Mouse (Mus musculus): ENCODE data around the gene Nudt9.
"Not testable (repeated sequence)": the region's sequence is repeated elsewhere in the genome, so short reads cannot be mapped to it uniquely, and the experiment has no call there.

Gene Nudt9

DNA sequence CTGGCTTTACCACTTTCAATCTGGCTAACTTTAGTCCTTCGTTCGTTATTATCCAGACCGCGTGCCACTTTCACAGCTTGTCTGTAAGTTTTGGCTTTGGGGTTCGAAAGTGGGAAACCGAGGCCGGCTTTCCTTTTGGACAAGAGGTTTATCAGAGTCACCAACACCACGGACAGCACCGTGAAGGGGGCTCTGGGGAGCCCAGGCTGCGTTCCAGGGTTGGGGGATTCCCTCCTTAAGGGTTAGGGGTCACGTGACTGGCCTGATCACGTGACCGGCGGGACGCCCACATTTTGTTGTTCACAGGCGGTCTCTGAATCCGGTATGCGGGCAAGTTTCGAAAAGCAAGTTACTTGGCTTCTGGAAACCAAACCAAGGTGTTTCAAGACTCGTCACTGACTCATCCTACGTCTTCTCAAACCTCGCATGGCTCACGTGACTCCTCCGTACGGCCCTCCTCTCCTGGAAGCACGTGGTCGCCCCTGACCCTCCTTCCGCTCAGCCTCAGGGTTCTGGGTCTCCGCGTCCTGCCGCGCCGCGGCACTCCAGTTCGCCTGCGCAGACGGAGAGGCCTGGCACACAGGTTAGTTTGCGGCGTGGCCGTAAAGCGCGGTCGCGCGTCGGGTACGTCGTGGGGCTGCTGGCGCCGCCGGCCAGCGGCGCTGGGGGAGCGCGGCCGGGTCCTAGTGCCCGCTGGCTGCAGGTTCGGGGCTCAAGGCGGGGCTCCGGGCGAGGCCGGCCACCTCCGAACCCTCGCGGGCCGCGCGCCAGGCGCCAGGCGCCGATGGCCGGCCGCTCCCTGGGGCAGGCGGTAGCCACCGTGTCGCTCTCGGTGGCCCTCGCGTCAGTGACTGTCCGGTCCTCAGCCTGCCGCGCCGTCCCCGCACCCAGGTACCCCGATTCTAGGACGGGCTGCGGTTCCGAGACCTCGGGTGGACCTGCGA lies at the start of gene Nudt9:
TSS of gene Nudt9 (plus strand) at position 51 of the 944 bp plus-strand sequence.
- peak; percentile 96 for DNase-seq (ENCODE audit: low read depth)

GRCm38 (mm10) chr5:103998739-103999138 lies 47.4 kb upstream of the Nudt9 start:
- DNase-seq (ENCODE audit: low read depth), result no peak

DNA sequence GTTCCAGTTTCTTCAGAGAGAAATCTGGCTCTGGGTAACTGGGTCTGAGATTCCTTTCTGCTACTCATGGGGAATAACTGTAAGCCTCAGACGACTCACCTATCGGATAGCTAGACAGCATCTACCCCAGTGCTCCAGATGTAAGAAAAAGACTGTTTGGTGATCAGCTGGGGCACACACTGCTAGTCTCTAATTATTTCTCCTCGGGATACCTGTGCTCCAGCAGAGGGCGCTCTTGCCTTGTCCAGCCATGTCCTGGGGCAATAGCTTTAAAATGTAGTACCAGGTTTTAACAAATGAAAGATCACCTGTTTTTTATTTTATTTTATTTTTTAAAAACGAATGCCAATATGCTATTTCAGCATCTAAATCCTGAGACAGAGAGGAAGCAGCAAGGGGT lies 46.4 kb upstream of the Nudt9 start:
- peak; percentile 84 for DNase-seq (ENCODE audit: low read depth)

DNA sequence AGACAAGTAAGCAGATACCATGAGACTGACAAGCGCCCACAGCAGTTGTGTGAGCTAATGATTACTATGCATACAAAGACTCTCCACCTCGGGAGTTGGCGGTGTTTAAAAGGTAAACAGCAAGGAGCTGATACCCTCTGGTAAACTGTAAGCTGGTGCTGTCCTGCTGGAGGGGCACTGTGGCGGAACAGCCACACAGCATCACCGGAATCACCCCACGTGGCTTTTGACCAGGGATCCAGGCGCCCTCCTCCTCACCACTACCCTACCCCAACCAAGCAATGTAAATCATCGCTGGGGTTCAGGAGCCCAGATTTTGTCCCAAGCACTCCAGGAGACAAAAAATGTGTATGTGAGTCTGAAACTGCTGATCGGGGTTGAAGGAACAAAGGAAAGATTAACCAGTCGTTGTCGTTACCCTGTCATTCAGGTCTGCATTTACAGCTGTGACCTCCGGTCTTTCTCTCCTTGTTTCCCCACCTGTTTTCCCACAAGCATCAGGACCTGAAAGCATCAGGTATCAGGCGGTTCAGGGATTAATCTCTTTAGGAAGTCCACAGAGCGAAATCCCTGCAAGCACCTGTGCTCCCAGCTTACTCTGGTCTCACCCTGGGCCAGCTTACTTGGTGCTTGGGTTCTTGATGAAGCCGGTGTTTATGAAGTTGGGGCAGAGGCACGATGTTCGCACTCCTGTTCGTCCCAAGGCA lies 43.4 kb upstream of the Nudt9 start:
- DNase-seq (ENCODE audit: low read depth), result no peak

DNA sequence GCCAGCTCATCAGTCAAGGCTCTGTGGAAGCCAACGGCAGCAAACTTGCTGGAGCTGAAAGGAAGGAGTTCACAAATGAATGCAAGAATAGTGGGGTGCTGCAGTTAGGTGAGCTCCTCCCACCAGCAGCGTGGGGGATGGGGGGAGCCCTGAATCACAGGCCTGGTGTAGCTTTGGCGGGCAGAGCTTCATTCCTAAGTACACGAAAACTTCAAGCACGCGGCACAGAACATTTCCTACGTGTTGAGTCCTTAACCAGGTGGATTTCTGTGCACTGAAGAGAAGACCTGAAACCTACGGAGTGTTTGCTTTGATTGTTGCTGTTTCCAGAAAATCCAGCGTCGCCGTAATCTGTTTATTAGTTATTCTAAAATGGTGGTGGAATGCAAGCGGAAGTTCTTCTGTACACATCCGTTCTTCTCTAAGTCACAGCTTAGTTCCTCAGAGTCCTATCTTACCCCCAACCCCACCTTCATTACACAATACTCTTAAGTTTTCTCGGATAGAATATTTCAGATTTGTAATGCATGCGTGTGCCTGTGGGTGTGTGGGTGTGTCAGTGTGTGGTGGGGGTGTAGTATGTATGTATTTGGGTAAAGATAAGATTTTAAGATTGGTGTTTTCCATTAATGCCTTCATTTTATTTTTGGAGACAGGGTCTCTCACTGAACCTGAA lies 42.7 kb upstream of the Nudt9 start:
- DNase-seq (ENCODE audit: low read depth), result no peak

- no peak for DNase-seq (ENCODE audit: low read depth)
Observed at GRCm38 (mm10) chr5:104003955-104004354, 42.2 kb upstream of the Nudt9 start.

DNA sequence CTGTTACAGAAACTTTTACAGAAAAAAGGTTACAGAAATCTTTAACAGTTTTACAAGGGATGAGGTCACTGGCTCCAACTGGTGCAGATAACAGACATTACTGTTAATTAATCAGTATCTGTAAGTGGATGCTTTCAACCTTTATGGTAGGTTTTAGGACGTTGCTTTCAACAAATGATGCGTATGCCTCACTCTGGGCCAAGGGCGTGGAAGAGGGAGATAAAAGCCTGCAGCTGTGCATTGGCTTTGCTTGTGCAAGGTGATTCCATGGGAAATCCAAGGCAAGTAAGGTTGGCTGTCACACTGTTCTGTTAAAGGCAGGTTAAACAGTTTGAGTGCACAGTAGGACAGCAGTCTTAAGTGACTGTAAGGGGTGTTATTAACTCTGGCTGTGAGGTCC lies 39.3 kb upstream of the Nudt9 start:
- DNase-seq (ENCODE audit: low read depth), result no peak

- DNase-seq (ENCODE audit: low read depth), result no peak
Observed at GRCm38 (mm10) chr5:104007801-104008200, 38.3 kb upstream of the Nudt9 start.

DNA sequence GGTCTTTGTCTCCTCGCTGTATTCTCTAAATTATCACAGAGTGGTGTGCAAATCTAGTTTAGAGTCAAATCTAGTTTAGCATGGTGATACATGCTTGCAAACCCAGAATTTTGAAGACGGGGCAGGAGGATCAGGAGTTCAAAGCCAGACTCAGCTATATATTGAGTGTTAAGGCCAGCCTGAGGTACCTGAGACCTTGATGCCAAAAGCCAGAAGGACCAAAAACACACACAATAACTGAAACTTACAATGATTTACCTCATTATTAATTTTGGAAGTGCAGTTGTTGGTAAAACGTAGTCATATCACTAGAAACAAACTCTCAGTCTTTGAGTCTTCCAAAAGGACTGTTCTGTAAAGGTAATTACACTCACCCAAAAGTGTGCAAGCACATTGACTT lies 36.7 kb upstream of the Nudt9 start:
- DNase-seq (ENCODE audit: low read depth), result no peak

GRCm38 (mm10) chr5:104010261-104010660 lies 35.8 kb upstream of the Nudt9 start:
- DNase-seq (ENCODE audit: low read depth), result no peak

DNA sequence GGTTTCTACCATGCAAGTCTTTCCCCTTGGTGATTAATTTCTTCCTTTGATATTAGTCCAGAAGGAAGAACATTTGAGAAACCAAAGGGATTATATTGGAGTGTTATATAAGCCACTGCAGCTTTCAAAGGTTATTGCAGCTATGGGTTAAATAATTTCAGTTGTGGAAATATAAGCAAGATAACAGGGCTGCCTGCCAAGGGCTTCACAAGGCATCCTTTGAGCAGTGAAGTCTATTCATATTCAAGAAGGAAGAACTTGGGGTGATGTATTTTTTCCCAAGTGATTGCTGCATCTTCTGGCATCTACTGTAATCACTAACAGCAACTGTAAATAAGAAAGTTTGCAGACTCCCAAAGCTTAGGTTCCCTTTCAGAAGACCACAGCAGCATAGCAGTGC lies 34.7 kb upstream of the Nudt9 start:
- DNase-seq (ENCODE audit: low read depth), result no peak

DNA sequence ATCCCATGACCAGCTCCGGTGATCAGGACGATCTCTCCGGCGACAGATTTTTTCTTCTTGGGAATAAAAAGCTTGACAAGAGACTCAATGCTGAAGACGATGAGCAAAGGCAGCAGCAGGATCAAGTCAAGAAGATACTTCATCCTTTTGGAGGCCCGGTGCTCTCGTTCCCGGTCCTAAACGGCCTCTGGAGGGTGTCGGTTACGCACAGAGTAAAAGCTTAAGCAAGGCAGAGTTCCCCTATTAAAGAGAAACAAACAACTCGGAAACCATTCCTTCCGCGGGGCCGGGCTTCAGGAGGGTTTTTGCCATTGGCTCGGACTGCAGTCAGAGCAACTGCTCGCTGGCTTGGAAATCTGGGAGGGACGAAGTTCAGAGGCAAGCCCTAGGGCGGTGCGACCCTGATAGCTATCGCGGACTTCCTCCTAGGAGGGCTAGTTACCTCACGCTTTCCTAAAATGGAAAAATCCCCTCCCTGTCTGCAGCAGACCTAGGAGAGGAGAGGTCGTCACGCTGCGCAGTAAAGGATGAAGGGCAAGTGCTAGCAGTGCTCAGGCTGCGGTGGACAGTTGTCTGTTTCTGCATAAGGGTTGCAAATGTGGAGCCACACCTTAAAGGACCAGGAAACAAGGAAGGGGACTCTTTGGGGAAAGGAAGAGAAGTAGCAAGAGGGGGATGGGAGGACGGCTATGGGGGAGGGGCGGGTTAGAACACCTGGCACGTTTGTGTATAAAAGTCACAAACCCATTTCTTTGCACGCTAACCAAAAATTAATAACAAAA lies 24.3 kb upstream of the Nudt9 start, which contains the start of gene Hsd17b11:
TSS of gene Hsd17b11 (minus strand) at position 323 of the 782 bp plus-strand sequence.
- DNase-seq (ENCODE audit: low read depth), result peak; percentile 63

DNA sequence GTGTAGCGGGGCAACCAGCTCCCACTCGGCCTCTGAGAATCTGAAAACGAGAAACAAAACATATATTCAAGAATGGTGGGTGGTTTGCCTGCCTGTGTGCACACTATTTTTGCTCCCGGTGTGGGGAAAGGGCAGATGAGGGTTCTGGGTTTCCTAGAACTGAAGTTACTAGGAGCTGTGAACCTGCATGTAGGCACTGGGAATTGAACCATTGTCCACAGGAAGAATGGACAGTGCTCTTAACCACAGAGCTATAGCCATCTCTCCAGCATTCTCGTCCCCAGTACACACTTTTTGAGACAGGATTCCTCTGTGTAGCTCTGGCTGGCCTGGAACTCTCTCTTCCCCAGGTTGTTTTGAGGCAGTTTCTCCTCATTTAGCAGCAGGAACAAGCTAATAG lies 23.5 kb upstream of the Nudt9 start:
- DNase-seq (ENCODE audit: low read depth), result no peak

DNA sequence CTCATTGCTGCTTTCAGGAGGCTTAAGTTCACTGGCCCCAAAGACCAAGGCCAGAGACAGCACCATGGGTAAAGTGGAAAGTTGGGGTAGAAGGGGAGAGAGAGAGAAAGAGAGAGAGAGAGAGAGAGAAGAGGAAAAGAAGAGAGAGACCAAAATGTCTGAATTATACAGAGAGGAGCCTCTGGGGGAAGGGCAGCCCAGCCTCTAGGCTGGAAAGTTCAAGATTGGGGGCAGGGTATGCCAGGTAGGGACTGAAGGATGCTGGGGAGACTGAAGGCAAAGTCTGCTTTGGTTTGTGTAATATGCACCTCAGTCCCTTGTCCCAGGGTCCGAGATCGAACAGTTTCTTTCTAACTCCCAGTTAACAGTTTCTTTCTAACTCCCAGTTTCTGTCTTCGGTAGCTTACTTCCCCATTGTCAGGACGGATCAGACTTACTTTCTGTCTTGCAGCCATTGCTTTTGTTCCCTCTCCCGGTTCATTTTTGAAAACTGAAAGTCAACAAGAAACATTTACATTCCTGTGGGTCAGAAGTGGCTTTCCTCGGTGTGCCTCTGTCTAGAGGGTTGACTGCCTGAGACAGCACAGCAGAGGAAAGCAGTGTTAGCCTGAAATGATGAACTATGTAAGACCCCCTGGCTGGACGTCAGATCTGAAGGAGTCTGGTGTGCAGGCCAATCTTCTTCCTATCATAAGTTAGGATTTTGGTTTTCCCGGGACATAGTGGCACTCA lies 22.7 kb upstream of the Nudt9 start:
- DNase-seq (ENCODE audit: low read depth), result no peak

GRCm38 (mm10) chr5:104024193-104024592 lies 21.9 kb upstream of the Nudt9 start:
- DNase-seq (ENCODE audit: low read depth), result not testable (repeated sequence)

DNA sequence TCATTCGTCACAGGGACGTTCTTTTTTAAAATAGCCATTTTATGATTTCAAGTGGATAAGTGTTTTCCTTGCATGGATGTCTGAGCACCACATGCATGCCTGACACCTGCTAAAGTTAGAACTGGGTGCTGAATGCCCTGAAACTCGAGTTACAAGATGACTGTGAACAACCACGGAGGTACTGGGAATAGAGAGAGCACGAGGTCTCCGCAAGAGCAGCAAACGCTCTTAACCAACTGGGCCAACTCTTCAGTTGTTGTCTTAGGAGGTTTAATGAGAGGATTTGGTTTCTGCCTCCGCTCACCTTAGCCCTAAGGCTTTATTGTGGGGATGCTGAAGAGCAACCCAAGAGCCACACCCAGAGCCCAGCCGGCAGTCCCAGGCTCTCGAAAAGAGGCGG lies 21.3 kb upstream of the Nudt9 start:
- no peak for DNase-seq (ENCODE audit: low read depth)

GRCm38 (mm10) chr5:104025245-104025854 lies 20.8 kb upstream of the Nudt9 start:
- DNase-seq (ENCODE audit: low read depth), result no peak

DNA sequence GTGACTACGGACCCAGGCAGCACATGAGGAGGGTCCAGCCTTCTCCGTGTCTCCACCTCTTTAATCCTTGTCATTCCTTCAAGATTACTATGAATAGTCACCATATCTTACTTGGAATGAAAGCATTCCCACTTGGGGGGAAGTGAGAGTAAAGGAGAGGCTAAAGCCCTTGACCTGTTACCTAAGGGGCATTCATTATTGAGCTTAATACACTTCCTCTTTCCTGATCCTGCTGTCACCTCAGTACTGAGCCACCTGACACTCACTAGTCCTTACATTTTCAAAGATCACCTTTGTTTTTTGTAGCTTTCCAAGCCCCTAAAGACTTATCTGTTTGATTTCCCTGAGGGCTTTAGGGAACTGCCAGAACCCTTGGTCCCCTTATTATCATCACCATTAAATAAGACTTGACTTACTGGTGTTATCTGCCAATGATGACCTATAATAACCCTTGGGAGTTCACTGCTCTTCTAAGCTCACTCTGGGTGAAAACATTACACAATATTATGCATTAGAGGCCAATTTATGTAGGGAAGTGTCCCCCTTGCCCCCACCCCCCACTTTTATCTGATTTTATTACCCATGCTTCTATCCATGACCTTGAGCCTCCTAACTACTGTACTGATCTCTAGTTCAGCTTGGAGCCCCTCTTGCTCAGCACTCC lies 13.5 kb upstream of the Nudt9 start:
- DNase-seq (ENCODE audit: low read depth), result no peak

- DNase-seq (ENCODE audit: low read depth), result no peak
Observed at GRCm38 (mm10) chr5:104035066-104035465, 11.0 kb upstream of the Nudt9 start.

- no peak for DNase-seq (ENCODE audit: low read depth)
Observed at GRCm38 (mm10) chr5:104035824-104036223, 10.3 kb upstream of the Nudt9 start.
